Mouse (Mus musculus) urinary bladder, postnatal 36 days (tissue): Measurements from ENCODE around the gene Zcchc7.
"Not testable (repeated sequence)": the region's sequence is repeated elsewhere in the genome, so short reads cannot be mapped to it uniquely, and the experiment has no call there.

Source experiments
- DNase-seq, 2 experiments: peaks; one replicate each; pipeline ENCODE4 v3.0.0; 2022; ENCODE audit warnings: low spot score in 2 of 2, mixed read lengths in 1 of 2

The Zcchc7 gene

GRCm38 (mm10) chr4:44757131-44757530, 1.5 kb downstream of the Zcchc7 start:
- DNase-seq: not testable (repeated sequence)

GRCm38 (mm10) chr4:44774890-44775289, 19.2 kb downstream of the Zcchc7 start:
- DNase-seq: no peak

GRCm38 (mm10) chr4:44776651-44777050, 21.0 kb downstream of the Zcchc7 start:
- peak in 1 of 2 experiments; percentile 34 for DNase-seq

- no peak for DNase-seq
Measured at GRCm38 (mm10) chr4:44777101-44777500, 21.4 kb downstream of the Zcchc7 start.

- no peak for DNase-seq
Measured at GRCm38 (mm10) chr4:44777711-44778110, 22.0 kb downstream of the Zcchc7 start.

- no peak for DNase-seq
Measured at GRCm38 (mm10) chr4:44778316-44778715, 22.6 kb downstream of the Zcchc7 start.

GRCm38 (mm10) chr4:44780462-44781157, 24.9 kb downstream of the Zcchc7 start:
- no peak for DNase-seq

- no peak for DNase-seq
Measured at GRCm38 (mm10) chr4:44781494-44781893, 25.8 kb downstream of the Zcchc7 start.

GRCm38 (mm10) chr4:44783566-44784292, 28.1 kb downstream of the Zcchc7 start:
- no peak for DNase-seq

GRCm38 (mm10) chr4:44812855-44813254, 57.2 kb downstream of the Zcchc7 start:
- DNase-seq: no peak

- DNase-seq: no peak
Measured at GRCm38 (mm10) chr4:44813770-44814169, 58.1 kb downstream of the Zcchc7 start.

- no peak for DNase-seq
Measured at GRCm38 (mm10) chr4:44816584-44816983, 60.9 kb downstream of the Zcchc7 start.

- no peak for DNase-seq
Measured at GRCm38 (mm10) chr4:44830609-44831008, 74.9 kb downstream of the Zcchc7 start.

GRCm38 (mm10) chr4:44851835-44852251, 96.2 kb downstream of the Zcchc7 start:
- DNase-seq: no peak

- no peak for DNase-seq
Measured at GRCm38 (mm10) chr4:44871591-44871990, 115.9 kb downstream of the Zcchc7 start.

- DNase-seq: no peak
Measured at GRCm38 (mm10) chr4:44872048-44872447, 116.4 kb downstream of the Zcchc7 start.

GRCm38 (mm10) chr4:44880065-44880623, 124.5 kb downstream of the Zcchc7 start:
- DNase-seq: no peak

GRCm38 (mm10) chr4:44886143-44886542, 130.5 kb downstream of the Zcchc7 start:
- DNase-seq: no peak

GRCm38 (mm10) chr4:44891344-44891743, 135.7 kb downstream of the Zcchc7 start:
- DNase-seq: no peak

GRCm38 (mm10) chr4:44905651-44906271, 150.1 kb downstream of the Zcchc7 start:
- no peak for DNase-seq

- DNase-seq: no peak
Measured at GRCm38 (mm10) chr4:44906399-44906798, 150.7 kb downstream of the Zcchc7 start.

- DNase-seq: no peak
Measured at GRCm38 (mm10) chr4:44910065-44910464, 154.4 kb downstream of the Zcchc7 start.
